Mouse (Mus musculus) frontal cortex, postnatal 14 days (tissue): ENCODE measurements at regions not wholly inside any gene's neighbourhood (a gene's known extent, or its start where the extent isn't known, plus 50 kb on each side); places are given as distances from the start of the nearest gene placed in this dataset.

Experiments used
- DNase-seq, 2 experiments: peaks; one replicate each; pipeline ENCODE4 v3.0.0; 2022; ENCODE audit warnings: low spot score in 2 of 2

DNA sequence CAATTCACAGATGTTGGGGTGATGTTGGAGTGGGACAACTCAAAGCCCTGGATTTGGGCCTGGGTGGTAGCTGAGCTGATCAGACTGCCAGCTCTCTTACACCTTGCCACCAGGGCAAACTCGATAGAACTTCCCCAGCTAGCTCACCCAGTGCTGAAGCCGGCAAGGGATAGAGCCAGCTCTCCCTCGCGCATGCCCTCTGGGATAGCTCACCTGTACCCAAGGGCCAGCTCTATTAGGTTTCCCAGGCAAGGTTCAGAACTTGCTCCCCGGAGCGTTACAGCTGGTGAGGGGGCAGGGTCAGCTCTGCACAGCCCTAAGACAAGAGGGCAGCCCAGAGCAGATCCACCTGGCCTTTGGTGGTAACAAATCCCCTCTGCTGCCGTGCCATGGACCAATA is 54.1 kb upstream of the 1700012A03Rik start:
- DNase-seq = no peak

DNA sequence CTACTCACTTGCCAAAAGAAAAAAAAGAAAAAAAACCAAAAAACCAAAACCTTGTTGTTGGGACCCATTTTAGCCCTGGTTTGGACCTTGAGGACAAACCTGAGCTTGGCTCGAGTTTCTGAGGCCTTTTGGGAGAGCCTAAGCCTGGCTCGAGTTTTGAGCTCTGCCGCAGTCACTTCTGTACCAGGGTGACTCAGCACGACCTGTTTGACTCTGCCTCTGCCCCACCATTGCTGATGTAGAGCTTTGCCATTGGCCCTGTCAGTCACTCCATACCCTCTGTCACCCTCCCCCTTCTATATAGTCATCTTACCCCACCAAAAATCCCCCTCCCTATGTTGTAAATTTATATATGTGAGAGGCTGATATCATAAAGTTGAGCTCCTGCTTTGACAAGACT is 54.8 kb upstream of the 1700012A03Rik start:
- no peak for DNase-seq

DNA sequence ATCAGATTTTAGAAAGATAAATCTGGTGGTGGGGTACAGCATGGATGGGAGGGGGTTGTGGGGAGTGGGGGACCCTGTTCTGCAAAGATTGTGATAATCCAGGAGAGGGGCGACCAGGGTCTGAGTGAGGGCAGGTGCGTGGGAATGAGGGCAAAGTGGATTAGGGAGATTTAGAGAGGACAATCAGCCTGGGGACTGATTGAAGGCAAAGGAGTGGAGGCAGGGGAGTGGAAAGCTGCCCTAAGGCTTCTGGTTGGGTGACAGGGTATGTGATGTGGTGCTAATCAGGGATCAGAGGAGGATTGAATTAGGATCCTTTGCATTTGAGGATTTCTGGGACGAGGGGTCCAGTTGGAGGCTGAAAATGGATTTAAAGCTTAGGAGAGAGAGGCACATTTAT is 64.3 kb upstream of the 1700012A03Rik start:
- DNase-seq = no peak

DNA sequence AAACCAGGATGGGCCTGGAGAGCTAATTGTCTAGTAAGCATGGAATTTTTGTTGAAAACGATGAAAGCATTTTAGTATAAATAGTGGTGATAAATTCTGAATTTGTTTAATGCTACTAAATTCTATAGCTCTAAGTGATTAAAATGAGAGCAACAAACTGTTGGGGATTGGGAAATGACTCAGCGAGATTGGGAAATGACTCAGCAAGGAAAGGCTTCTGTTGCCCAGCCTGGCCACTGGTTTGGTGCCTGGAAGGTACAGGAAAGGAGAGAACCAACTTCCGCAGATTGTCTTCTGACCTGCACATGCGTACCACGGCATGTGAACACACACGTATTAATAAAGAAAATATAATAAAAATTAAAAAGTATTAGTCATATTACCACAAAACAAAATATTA is 73.3 kb upstream of the 1700012A03Rik start:
- no peak for DNase-seq

DNA sequence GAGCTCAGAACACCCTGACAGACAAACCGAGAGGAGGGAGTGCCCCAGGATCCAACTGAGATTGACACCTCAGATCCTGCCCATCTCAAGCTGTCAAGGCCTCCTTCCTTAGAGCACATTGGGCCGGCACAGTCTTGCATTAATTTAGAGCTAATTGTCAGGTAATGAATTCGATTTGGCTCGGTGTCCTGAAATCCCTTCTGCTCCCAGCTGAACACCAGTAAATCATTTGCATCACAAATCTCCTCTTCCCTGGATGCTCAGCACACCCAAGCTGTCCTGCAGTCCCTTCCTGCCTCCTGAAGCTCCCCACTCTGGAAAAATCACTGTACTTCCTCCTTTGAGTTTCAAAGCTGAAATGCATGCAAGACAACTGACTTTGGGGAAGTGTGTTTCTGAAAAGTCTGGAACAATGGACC is 102.0 kb upstream of the 1700012A03Rik start:
- no peak for DNase-seq

DNA sequence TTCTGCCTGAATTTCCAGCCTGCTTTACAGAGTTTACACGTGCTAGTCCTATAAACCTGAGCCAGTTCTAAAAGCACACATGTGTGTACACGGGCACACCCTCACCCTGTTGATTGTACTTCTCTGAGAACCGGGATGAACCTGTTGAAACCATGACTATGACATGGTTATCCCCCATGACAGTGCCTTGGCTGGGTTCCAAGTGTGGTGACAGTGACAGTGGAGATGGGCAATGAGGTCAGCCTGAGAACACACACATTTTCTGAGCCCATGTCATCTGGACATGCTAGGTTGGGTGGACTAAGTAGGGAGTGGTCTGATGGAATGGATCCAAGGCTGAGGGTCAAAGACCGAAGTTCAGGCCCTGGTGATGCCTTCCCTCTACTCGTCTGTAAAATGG is 103.5 kb upstream of the 1700012A03Rik start:
- DNase-seq = no peak

DNA sequence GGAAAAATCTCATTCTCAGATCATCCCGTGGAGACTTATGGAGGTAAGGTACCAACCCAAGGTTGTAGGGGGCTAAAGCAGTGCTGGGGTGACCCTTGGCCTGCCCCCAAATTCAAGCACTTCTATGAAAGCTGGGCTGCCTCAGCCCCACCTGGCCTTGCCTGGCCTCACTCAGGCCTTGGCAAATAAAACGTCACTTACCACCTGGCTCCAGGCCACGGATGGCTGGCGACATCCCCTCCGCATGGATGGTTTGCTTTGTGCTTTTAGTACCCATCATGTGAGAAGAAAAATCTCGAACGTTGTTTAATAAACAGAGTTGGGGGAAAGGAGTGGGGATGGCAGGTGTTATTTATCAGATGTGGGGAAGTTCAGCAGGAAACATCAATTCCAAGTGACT is 104.7 kb upstream of the 1700012A03Rik start:
- no peak for DNase-seq

DNA sequence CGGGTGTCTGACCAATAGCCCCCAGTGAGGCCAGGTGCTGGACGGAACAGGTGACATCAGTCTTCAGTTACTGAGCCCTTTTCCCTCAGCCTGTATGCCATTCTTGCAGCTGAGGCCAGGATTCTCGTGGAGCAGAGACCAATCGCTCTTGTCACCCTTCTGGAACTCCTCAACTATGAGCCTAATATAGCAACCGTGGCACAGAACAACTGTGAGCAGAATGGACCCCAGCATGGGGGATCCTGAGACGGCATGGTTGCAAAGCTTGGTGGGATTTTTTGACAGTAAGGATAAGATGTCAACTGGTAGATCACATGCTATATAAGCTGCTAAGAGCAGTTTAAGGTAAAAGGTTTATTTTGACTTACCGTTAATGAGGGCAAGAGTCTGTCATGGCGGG is 105.5 kb upstream of the 1700012A03Rik start:
- no peak for DNase-seq

DNA sequence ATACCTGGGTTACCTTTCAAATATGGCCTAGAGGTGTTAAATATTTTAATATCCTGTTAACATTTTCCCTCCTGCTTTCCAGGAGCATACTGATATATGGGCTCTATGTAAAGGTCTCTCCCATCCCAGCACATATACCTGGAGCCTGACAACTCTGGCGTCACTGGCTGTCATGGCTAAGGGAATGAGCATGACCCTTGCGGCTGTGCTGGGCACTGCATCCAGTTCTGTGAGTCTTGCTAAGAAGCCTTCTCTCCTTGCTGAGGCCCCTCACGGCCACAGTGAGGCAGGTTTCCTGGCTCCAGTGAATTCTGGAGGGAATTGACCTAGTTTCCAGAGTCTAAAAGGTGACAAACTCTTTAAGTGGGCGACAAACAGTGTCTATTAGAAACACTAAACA is 107.3 kb upstream of the 1700012A03Rik start:
- DNase-seq = no peak

DNA sequence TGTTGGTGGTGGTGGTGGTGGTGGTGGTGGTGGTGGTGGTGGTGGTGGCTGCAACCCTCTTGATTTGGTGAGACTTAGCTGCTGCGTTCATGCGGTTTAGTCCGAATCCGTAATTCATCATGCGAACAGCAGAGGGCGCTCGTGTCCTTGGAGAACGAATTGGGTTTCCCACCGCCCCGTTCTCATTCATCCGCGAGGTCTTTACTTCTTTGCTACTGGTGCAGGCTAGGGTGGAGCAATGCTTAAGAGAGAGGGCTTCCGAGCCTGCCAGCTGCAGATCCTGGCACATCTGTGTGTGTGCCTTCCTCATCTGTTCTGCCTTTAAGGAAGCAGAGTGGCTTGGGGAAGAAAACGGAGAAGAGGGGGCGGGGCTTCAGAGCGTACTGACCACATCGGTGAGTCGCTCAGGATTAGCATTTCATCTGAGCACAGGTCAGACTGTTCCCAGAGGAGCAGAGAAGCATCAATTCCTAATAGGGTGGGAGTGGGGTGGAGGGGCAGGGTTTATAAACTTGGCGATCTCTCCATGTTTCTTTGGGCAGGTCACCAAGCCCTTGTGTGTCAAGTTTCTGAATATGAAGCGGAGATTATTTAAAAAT is 111.7 kb upstream of the 1700012A03Rik start:
- peak; percentile 77 to 90 for DNase-seq

DNA sequence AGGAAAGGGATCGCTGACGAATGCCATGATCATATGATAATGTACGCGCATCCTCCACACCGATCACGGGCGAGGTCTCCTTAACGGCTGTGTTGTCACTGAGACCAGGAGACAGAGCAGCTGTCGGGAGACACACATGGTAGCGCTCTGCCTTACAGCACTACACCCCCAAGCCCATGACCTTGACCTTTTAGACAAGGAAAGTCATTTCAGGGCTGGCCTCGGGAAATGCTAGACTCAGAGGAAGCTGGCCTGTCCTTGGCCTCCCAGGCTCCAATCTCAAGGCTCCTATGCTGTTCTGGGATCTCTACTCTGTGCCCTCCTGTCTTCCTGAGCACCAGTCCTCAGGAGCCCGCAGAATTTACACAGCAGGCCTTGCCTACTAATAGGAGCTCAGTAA is 112.9 kb upstream of the 1700012A03Rik start:
- no peak for DNase-seq

DNA sequence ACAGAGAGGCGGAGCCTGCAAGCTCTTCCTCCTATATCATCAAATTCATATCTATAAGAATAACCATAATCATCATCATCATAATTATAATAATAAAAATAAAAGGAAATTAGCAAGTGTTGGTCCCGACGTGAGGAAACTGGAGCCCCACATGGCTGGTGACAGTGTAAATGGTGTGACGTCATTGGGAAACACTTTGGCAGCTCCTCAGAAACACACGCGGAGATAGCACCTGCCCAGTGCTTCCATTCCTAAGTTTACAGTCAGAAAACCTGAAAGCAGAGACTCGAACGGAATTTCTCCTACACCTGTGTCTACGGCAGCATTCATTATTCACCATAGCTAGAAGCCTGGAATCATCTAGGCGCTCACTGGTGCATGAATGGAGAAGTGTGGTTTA is 115.2 kb upstream of the 1700012A03Rik start:
- no peak for DNase-seq

DNA sequence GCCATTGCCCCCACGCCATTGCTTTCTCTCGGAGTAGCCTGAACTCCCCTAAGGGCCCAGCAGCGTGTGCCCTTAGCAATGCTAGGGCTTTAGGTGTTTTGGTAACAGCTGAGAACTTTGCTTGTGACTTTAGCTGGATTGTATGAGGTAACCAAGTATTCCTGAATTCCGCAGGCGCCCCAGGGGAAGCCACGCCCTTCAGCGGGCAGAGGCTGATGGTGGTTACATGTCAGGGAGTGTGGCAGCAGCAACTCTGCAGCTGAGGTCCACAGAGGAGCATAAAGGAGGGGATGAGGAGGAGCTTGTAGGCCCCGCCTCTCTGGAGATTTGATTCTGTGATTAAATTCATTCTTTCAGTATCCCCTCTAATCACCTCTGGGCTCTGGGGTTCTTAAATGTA is 116.1 kb upstream of the 1700012A03Rik start:
- DNase-seq = peak in 1 of 2 experiments; percentile 2

DNA sequence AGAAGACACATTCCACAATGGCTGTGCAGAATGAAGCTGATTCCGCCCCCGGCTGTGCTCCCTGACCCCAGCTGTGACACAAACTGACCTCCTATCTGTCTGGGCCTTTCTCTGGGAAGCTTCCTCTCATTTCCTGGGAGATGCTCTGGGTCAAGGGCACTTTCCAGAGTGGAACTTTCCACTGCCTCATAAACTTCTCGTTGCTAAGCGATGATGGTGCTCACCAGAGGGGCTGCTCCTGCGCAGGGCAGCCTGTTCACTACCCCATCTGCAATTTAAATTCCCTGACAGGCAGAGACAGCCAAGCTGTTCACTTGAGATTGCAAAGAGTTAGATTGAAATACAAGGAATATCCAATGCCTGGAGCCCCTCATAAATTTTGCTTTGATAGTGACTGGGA is 116.7 kb upstream of the 1700012A03Rik start:
- DNase-seq = peak in 1 of 2 experiments; percentile 4

DNA sequence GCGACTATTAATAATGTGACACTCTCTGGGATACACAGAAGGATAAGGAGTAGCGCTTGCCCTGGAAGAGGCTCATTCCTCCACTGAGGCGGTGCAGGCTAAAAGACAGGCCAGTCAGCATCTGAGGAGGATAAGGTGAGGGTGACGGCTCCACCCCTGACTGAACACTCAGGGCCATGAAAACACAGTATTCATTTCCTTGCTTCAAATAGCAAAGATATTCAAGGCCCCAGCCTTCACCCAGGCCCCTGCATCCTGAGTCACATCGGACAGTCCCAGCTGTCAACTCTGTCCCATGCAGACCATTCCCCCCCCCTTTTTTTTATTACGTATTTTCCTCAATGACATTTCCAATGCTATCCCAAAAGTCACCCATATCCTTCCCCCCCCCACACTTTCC is 118.9 kb upstream of the 1700012A03Rik start:
- DNase-seq = no peak

DNA sequence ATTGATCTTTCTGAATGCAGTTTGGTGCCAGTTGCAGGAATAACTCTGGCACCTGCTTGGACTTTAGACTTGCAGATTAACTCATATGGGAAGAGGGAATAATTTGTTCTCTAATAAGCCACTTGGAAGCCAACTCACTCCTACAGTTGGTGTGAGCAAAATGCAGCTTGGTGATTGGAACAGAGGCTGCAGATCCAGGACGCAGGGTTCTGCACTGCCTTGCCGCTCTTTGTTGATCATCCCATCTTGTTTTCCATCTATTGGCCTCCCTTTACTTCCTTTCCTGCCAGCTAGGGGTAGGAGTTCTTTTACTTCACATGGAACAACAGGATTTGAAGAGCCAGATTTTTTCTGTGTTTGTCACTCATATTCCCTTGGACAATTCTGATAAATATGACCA is 120.9 kb upstream of the 1700012A03Rik start:
- DNase-seq = peak in 1 of 2 experiments; percentile 1

DNA sequence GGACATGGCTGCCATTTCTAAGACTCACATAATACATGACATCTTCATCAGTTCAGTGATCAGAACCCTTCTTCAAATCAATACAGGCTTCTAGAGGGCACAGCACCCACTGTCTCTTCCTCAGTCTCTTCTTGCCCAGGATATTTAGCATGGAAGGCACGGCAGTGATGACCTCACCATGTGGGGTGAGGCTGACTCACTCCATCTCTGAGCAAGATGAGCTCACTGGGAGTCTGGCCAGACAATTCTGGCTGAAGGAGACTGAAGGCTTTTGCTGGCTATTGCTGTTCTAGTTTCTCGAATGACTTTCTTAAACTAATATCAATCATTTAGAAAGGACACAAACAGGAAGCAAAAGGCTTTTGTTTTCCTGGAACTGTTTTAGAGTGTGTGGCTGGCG is 122.9 kb upstream of the 1700012A03Rik start:
- DNase-seq = no peak

DNA sequence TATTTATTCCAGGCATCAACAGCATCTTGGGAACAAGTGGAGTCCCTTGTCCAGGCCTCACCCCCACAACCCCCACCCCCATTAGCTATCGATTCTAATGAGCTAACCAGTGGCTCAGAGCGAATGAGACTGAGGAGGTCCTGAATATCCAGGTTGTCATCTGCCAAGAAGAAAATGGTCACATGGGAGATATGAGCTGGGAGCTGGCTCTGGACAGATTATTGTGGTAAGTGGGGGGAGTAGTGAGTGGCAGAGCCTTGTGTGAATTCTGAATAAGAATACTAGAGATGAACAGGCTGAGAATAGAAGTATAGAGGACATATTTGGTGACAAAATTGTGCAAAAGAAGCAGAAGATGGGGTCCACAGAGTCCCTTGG is 125.4 kb upstream of the 1700012A03Rik start:
- DNase-seq = no peak

DNA sequence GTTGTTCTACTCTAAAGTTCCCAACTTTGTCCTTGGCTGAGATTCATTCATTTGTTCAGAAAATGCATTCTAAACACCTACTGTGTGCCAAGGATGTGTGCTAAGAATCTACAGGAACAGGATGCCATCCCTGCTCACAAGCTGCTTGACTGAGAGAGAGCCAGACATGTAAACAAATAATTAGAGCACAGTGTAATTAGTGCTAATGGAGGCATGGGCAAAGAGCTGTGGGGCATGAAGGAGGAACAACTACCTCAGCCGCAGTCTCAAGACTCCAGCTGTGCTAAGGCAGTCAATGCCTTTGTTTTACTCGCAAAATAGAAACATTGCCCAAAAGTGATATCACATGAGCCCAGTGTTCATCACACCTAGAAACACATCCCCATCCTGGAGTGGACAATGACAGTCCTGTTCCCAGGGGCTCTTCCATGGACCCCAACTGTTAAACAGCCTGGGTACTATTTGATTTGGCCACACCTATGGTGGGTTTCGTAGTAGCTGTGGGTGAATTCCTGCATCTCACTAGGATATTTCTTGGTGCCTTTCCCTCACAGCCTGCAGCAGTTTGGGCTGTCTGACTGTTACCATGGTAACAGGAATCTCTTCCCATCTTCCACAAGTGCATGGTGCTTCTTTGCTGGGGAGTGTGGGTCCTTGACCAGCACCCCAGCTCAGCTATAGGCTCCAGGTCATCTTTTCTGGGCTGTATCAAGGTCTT is 125.9 kb upstream of the 1700012A03Rik start:
- DNase-seq = no peak

DNA sequence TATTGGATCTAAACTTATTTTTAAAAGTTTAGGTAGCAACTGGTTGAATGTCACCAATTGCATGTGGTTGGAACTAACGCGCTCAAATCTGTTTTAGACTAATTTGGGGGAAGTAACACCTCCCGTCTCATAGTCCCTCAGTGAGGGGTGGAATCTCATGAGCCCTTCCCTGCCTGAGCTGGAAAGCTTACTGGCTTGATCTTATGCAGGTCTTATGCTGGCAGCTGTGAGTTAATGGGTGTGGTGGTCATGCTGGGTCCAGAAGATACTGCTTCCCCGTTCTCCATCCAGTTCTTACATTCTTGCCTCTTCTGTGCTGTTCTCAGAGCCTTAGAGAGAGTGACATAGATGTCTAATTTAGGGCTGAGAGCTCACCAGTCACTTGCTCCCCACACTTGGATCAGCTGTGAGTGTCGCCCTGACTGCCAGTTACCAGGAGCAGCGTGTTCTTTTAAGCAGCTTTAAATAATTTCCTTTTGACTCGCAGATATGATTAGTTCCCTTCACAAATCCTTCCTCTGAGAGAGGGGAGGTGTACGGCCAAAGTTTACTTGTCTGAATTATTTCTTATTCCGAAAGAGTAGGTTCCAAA is 128.4 kb upstream of the 1700012A03Rik start:
- no peak for DNase-seq

DNA sequence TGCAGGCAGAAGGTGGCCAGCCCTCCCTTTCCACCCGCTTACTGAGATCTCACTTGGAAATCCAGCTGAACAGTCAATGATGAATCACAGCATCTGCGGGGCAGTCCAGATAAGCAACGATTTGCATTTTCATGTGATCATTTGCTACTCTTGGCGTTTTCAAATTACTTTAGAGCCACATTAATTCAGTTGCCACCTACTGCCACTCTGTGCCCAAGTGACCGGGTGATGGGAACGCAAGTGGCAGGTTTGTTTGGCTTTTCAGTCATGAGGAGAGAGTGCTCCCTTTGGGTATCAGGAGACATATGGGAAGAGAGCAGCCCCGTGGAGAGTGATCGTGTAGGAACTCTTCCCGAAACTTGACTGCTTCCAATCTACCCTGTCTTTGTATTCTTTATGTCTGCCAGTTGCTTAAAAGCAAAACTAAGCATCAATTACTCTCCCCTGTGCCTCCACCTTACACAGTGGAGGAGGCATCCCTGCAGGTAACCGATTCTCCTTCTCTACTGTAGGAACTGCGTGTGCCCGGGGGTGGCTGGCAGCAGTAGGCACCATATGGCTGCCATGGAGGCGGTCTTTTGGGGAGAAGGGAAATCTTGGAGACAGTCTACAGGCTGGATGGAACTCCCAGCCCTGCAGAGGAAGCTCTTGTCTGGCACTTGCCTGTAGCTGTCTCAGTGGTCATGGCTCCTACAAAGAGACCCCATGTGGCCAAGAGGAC is 132.5 kb upstream of the 1700012A03Rik start:
- DNase-seq = peak; percentile 52 to 54

DNA sequence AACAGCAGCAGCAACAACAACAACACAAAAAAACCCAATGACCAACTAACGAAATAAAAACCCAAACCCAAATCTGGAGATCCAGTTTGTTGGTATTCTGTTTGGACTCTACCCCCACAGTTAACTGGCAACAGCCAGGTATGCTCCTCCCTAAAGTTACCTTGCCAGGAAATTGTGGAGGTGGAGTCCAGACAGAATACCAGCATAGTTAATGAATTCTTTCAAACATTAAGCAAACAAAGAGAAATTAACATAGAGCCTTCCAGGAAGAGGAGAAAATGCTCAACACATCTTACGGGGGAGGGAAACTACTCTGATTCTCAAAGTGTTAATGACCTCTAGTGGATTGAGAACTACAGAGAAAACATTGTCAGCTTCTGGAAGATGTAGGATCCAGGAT is 148.3 kb upstream of the 1700012A03Rik start:
- no peak for DNase-seq

DNA sequence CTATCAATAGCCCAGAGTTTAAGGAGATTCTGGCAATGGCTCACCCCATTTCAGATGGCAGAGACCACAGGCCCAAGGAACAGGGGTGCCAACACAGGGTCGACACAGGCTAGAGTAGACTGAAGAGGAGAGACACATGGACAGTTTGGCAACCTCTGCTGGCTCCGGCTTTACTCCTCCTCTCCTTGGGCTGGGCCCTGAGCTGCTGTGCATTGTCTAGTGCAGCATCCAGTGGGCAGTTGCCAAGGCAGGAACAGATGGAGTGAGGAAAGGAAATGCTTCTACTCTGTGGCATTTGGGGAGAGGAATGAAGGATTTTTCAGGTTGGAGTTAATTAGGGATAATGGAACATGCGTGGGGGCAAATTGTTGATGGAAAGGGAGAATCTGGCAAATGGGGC is 151.0 kb upstream of the 1700012A03Rik start:
- DNase-seq = no peak
